Mouse (Mus musculus) spleen, adult 12 weeks (tissue): ENCODE data around the gene Arl4d.
"Not testable (repeated sequence)": the region's sequence is repeated elsewhere in the genome, so short reads cannot be mapped to it uniquely, and the experiment has no call there.

Experiments used
- DNase-seq: peaks from one replicate; pipeline ENCODE4 v3.0.0; 2022; ENCODE audit warnings: low spot score

Gene Arl4d

DNA sequence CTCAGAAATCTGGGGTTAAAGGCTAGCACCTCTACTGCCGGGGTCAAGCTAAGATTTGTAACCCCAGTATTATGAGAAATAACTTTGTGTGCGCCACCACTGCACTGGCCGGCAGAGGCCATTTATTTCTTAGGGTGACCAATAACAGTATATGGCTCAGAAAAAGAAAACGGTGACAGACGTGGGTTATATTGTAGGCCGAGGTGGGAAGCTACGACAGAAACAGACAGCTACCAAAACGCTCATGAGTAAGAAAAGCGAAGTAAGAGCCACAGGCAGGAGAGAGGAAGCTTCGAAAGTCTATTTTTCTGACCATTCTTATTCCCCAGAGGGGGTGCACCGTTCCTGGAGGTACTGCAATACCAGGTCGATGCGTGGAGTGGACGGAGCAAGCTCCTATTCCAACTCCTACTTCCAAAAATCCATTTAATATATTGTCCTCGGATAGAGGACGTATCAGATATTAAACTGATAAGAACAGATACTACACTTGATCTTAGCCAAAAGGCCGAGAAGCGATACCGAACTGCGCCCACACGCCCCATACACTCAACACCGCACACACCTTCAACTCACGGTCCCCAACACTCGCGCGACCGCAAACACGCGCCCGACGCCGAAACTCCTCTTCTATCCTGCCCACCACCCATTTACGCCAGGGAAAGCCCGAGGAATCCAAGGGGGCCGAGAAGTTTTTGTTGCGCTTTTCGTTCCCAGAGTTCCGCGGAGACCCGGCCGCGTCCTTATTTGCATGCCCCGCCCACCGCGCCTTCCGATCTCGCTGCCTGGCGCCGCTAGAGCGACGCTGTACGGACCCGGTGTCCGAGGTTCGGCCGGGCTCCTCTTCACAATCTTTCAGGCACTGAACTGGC is 19.7 kb upstream of the Arl4d start:
- peak; percentile 78 for DNase-seq

DNA sequence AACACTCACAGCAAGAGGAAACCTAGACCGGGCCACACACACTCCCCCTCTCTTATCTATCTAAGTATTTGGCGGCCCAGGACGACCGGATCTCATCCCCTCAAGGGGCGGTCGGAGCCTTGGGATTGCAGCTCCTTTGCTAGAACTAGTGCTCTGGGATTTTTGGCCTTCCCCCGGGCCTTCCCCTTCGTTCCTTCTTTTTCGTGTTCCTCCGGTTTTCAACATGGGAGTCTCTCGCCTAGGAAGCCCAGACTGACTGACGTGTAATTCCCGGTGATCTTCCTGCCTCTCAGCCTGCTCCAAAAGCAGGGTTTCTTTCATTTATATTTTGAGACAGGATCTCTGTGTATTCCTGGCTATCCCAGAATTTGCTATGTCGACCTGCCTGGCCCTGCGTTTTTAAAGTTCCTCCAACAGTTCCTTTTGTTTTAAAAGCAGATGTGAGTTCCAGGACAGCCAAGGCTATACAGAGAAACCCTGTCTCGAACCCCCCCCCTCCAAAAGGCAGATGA is 19.0 kb upstream of the Arl4d start:
- DNase-seq = not testable (repeated sequence)

DNA sequence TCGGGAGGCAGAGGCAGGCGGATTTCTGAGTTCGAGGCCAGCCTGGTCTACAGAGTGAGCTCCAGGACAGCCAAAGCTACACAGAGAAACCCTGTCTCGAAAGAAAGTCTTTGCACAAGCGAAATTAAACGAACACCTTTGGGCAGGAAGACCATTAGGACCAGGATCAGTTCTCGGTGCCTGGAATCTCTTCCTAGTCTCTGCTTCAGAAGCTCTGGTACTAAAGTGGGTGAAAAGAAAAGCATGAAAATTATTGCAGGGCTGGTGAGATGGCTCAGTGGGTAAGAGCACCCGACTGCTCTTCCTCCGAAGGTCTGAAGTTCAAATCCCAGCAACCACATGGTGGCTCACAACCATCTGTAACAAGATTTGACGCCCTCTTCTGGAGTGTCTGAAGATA is 18.2 kb upstream of the Arl4d start:
- DNase-seq = not testable (repeated sequence)

DNA sequence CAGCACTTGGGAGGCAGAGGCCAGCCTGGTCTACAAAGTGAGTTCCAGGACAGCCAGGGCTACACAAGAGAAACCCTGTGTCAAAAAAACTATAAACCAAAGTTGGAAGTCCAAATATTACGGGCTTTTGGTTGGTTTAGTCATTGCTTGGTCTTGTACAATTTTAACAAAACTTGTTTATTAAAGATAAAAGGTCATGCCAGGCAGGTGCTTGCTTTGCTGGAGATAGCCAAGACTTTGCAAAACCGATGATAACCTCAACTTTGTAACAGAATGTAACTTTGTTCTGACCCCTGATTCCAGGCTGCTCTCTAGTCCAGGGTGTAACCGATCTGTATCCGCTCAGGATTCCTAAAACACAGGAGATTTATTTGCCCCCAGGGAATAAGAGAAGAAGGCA is 9.0 kb upstream of the Arl4d start:
- no peak for DNase-seq

DNA sequence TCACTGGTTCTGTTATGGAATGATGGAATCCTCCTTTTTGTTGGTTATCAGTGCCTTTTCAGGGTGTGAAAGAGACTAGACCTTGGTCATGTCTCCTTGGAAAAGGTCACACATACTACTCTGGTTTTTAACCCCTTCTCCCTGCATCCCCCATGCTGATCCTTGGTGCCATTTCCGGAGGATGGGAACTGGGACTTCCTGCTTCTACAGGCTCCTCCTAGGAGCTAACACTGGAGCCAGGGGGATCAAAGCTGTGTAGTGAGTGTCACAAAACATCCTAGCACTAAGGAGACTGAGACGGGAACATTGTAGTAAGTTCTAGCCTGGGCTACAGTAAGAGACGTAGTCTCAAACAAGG is 7.8 kb upstream of the Arl4d start:
- DNase-seq = no peak

DNA sequence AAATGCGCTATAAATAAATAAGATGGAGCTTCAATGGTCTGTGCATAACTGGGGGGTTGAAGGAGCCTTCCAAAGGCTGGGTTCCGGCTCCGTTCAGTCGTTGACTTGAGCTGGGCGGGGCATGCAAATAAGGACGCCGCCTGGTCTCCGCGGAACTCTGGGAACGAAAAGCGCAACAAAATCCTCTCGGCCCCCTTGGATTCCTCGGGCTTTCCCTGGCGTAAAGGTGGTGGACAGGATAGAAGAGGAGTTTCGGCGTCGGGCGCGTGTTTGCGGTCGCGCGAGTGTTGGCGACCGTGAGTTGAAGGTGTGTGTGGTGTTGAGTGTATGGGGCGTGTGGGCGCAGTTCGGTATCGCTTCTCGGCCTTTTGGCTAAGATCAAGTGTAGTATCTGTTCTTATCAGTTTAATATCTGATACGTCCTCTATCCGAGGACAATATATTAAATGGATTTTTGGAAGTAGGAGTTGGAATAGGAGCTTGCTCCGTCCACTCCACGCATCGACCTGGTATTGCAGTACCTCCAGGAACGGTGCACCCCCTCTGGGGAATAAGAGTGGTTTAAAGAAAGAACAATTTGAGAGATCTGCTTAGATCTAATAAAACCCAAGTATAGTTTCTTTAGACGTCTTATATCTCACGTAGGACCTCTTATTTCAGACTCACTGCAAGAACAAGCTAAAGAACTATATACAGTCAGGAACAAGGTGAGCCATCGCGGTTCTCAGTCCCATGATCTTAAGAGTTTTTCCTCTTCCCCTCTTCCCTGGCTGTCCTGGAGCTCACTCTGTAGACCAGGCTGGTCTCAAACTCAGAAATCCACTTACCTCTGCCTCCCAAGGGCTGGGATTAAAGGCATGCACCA is 7.2 kb upstream of the Arl4d start:
- DNase-seq = peak; percentile 78

DNA sequence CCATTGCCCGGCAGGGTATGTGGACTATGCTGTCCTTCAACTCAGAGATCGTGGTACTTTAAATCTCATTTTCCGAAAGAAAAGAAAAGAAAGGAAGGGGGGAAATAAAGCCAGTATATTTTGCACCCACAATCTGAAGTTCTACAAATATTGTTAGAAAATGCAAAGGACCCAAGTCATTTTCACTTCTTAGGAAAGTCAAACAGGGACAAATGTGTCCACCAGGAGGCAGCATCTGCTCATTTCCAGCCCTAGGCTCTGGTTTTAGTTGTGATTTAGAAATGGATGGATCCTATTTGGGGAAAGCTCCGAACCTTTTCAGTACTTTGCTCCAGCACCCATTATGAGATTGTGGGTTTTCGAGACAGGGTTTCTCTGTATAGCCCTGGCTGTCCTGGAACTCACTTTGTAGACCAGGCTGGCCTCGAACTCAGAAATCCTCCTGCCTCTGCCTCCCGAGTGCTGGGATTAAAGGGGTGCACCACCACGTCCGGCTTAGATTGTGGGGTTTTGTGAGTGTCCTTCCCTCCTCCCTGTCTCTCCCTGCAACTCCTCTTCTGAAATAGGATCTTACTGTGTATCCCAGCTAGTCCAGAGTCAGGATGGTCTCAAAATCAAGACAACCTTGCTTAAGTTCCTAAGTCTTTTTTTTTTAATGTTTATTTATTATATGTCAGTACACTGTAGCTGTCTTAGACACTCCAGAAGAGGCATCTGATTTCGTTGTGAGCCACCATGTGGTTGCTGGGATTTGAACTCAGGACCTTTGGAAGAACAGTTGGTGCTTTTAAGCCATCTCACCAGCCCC is 6.4 kb upstream of the Arl4d start:
- peak; percentile 58 for DNase-seq

DNA sequence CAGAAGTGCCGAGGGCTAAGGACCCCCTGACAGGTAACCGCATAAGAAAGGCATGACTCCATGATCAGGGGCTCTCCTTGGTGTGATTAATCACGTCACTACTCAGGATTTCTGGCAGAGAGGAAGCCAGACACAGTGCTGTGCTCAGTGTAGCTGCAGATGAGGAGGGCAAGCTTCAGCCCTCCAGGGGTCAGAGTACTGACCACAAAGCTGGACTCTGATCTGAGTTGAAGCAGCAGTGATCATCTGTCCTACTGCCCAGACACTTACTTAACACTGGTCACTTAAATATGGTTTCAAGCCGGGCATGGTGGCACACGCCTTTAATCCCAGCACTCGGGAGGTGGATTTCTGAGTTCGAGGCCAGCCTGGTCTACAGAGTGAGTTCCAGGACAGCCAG is 4.2 kb upstream of the Arl4d start:
- no peak for DNase-seq

DNA sequence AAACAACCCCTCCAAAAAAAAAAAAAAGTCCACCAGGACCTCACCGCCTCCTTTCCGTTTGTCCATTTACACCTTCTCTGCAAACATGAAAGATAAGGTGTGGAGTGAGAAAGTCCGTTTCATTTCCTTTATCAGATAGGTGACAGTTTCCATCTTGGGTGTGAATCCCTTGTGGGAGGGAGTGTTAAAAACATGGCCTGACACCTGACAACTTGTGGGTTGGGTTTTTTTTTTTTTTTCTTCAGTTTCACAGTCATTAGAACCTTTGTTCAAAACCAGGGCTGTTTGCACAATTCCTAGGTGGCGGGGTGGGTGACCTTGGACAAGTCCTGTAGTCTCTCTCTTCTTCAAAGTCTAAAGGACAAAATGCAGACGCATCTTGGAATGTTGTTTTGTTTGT is 3.6 kb upstream of the Arl4d start:
- no peak for DNase-seq

DNA sequence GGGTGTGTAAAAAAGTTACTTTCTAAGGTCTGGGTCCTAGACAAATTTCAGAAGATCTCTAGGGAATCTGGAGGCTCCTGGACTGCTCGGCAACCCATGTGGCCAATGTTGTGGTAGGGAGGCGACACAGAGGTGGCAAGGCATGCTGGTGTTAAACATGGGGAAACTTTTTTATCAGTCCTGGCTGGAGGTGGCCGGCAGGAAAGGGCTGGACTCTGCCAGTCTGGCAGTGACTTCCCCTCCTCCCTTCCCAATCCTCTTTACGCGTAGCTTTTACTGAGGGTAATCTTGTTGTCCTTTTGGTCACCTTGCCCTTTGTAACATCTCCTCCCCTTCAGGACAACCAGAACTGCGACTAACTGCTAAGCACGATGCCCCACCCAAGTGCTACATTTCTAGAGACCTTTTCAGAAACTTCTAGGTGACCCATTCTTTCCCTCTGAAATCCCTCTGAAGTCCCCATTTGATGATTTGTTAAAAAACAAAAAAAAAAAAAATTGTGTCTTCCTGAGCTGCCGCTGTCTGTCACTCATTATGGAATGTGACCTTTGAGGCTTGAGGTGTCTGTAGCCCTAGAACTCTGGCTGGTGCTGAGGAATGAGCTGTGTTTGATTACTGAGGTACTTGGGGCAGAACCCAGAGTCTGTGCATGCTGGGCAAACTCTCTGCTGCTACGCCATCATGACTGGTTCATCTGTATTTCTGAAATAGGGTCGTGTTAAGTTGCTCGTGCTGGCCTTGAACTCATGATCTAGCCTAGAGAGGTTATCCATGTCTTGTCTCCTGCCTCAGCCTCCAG is 1.9 kb upstream of the Arl4d start:
- DNase-seq = no peak

DNA sequence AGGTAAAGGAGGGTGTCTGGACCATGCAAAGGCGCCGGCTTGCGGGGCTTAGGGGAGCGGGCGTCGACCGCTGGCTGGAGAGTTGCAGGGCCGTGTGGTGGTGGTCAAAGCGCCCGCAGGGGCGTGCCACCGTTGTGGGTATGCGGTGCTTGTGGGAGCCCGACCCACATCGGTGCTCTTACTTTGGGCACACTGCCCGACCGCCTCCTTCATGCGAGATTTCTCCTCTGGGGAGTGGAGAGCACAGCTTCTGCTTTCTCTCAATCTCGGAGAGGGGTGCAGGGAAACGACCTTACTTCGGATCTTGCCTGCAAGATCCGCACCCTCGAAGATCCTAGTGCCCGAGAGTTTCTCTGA is 273 bp downstream of the Arl4d start:
- DNase-seq = no peak

DNA sequence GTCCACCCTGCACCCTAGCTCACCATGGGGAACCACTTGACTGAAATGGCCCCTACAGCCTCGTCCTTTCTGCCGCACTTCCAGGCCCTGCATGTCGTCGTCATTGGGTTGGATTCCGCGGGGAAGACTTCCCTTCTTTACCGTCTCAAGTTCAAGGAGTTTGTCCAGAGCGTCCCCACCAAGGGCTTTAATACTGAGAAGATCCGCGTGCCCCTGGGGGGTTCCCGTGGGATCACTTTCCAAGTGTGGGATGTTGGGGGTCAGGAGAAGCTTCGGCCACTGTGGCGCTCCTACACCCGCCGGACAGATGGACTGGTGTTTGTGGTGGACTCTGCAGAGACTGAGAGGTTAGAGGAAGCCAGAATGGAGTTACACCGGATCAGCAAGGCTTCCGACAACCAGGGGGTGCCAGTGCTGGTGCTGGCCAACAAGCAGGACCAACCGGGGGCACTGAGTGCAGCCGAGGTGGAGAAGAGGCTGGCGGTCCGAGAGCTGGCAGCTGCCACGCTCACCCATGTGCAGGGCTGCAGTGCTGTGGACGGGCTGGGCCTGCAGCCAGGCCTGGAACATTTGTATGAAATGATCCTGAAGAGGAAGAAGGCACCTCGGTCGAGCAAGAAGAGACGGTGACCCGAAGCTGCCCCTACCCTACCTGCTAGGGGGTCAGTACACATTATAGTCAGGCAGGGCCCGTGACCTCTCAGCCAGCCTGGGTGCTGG is 1.4 kb downstream of the Arl4d start:
- no peak for DNase-seq

DNA sequence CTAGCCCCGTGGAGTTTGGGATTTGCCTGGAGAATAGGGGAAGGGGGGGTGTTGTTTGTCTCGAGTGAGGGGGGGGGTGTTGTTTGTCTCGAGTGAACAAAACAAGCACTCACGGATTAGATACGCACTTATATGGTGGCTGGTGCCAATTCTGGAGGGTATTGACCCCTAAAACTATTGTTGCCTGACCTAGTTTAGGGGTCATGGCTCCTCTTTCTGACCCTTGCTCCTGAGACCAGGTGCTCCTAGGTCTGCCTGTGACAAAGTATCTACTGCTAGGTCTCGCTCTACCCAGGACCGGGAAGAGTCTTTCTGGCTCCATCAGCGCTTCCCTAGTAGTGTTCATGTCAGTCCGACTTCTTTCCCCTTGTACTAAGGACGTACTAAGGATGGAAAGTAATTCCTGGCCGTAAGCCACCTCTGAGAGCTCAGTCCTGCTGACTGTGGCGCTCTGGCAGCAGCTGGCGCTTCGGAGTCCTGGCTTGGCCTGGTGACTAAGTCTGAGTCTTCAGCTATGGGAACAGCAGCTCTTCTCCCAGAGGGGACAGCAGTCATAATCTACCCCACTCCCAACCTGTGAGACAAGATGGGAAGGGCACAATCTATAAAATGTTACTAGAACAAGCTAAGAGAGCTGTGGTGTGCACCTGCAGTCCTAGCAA is 2.7 kb downstream of the Arl4d start:
- no peak for DNase-seq

DNA sequence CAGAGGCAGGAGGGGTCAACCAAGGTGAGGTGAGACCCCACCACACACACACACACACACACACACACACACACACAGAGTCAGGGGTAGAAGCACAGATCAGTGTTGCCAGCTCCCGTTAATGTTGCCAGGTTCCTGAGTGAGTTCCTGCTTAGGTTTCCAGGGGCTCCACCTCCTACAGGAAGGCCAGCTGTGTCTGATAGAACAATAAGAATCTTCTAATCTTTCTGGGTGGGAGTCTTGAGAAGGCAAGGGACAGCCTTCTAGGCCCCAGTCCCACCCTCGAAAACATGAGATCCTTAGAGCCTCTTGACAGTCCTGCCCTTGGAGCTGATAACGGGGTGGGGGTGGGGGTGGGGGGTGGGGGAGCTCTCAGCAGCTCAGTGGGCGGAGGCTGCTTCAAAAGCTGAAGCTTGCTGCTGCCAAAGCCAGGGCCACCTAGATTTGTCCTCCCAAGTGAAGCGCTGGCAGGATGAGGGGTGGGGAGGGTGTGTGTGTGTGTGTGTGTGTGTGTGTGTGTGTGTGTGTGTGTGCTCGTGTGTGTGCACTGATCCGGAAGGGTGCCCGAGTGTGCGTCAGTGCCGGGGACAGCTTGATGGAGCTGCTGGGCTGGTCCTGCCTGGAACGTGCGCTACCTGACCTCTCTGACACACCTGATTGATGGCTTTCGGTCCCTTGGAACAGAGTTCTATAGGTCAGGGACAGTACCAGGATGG is 3.4 kb downstream of the Arl4d start:
- no peak for DNase-seq

DNA sequence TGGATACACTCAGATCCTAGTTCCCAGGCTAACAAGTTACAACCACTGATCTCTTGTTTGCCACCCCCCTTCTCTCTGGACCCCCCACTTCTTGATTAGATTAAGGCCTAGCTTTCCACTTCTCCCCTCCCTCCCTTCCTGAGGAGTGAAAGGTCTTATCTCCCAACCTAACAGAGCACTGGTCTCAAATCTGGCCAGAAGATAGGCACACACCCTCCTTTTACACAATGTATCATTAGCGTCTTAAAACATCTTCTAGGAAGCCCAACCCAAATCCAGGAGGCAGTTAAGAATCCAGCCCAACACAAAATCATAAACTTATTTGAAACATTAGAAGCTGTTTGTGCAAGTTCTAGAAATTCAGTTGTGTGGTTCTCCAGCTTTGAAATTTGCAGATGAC is 5.0 kb downstream of the Arl4d start:
- no peak for DNase-seq

DNA sequence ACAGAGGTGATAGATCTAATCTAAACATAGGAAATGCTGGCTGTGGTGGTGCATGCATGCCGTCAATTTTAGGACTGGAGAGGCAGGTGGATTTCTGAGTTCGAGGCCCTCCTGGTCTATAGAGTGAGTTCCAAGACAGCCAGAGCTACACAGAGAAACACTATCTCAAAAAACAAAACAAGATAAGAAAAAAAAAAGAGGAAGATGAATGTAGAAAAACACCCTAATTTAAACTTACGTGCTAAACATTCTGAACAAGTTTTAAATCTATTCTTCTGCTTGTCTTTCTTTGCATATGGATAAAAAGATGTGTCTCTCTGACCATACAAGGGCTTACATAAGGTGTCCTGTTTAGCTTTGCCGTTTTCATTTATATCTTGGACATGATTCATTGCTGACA is 5.9 kb downstream of the Arl4d start:
- no peak for DNase-seq

DNA sequence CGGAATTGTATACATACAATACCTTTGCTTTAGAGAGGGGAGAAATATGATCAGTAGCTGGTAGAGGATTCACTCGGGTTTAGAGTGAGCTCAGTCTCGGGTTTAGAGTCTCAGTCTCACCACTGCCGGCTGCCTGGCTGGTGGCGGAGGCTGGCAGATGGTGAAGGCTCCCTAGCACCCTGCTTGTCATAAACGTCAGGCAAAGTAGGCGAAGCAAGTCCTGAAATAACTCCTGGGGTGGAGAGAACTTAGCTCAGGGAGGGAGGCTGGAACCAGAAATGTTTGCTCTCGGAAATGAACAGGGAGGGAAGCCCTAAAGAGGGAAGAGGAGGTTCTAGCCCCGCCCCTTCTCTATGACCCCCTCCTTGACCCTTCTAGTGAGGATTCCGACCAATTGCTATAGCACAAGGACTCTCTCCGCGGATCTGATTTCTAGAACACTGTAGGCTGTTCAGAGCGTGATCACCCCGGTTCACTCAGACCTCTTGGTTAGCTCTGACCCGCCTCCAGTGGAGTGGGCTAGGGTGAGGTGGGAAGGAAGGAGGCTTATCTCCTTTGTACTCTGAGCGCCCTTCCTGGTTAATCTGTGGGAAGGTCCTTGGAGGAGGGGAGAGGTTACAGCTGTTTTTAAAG is 7.8 kb downstream of the Arl4d start:
- DNase-seq = no peak

DNA sequence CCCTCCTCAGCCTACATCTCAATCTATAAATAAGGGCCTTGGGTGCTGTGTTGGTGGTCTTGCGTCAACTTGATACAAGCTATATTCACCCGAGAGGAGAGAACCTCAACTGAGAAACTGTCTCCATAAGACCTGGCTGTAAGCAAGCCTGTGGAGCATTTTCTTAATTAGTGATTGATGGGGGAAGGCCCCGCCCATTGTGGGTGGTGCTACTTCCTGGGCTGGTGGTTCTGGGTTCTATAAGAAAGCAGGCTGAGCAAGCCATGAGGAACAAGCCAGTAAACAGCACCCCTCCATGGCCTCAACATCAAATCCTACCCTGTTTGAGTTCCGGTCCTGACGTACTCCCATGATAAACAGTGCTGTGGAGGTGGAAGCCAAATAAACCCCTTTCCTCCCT is 8.8 kb downstream of the Arl4d start:
- DNase-seq = no peak

DNA sequence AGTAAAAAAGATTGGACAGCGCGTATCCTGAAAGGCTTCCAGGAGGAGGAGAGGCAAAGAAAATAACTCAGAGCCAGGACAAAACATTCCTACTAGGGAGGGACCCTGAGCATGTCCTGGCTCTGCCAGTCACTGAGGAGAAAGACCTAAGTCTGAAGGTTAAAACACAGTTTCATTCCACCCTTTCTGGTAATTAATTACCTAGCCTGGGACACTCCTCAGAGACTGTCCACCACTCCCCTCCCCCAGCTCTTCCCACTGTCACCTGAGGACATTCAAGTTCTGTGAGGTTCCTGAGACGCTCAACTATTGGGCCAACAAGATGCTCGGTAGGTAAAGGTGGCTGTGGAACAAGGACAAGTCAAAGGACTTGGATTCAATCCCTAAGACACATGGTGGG is 10.0 kb downstream of the Arl4d start:
- no peak for DNase-seq
